Mouse (Mus musculus) left cerebral cortex, adult 11 months (tissue): ENCODE data around the gene Trpc4ap.
"Not testable (repeated sequence)": the region's sequence is repeated elsewhere in the genome, so short reads cannot be mapped to it uniquely, and the experiment has no call there.

ENCODE experiments used
- DNase-seq: peaks from one replicate; pipeline ENCODE4 v3.0.0; 2022; ENCODE audit warnings: low spot score

Gene Trpc4ap

GRCm38 (mm10) chr2:155691723-155692493 lies at the start of gene Trpc4ap:
Trpc4ap (minus strand) TSS chr2:155692384.
- peak; percentile 90 for DNase-seq

DNA sequence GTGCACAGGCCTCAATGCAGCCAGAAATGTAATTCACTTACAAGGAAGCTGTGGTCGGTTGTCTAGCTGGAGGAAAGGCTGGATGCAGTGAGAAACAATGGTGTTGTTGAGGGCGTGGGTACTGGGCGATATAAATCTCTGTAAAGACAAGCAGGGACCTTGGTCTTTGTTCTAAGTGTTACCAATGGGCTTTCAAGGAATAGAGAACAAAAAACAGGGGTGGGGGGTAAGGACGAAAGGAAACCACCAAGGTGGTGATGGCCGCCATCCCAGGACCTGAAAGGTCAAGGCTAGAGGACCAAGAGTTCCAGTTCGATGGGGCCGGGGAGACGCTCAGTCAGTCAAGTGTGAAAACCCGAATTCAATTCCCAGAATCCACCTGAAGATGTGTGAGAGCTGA lies 45.6 kb upstream of the Trpc4ap start:
- no peak for DNase-seq

DNA sequence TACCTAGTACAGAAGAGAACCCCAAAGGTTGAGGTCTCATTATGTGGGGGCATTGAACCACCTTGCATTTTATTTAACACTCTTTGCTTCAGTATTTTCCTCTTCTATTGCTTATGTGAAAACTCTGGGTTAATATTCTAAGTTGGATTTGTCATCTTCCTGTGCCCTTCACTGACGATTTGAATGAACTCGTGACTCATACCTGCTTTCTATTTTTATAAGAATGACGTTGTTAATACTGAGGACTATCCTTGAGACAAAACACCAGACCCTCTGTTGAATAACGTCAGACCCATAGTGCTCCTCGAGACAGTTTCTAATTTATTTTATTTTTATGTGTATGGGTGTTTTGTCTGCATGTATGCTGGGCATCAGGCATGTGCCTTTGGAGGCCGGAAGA lies 44.8 kb upstream of the Trpc4ap start:
- DNase-seq = no peak

- not testable (repeated sequence) for DNase-seq
These were observed 43.6 kb upstream of the Trpc4ap start, which contains the start of gene Gm17581 for GRCm38 (mm10) chr2:155735766-155736165. Gm17581 (minus strand) TSS chr2:155735866.

DNA sequence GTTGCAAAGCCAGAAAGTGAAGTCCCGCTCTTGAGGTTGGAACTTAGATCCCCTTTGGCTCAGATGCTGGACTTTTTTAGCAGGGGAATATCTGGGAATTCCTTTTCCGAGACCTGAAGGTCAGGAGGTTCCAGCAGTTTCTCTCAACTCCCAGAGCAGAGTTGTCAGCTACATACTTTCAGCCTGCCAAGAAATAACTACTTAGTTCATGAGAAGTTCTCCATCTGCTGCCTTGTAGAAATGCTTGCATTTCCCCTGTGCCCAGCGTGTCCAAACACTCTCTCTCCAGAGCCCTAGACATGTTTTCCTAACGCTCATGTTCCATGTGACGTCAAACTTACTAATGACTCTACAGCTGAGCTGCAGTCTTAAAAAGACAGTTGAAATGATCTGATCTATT lies 42.9 kb upstream of the Trpc4ap start:
- no peak for DNase-seq

DNA sequence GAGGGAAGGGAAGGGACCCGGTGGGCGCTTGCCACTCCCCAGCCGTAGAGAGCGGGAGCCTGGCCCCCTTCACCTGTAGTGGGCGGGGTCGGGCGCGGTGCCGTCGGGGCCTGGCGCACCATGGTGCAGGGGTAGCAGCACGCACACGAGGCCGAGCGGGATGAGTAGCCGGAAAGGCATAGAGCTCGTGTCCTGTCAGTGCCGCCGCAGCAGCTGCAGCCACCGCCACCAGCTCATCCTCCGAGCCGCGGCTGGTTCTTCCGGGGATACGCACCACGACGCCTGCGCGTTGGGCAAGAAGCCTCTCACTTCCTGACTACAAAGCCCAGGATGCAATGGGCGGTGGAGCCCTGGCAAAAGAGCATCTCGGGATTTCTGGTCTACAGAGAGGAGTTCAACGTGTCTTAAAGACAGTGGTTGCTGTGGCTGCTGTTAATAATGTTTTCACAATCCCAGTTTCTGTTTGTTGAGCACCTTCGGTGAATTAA lies 37.0 kb upstream of the Trpc4ap start, which contains the start of gene Edem2:
Edem2 (minus strand) TSS at position 318 of the 488 bp plus-strand sequence.
- peak; percentile 78 for DNase-seq

GRCm38 (mm10) chr2:155728742-155729141 lies 36.6 kb upstream of the Trpc4ap start:
- DNase-seq = no peak

DNA sequence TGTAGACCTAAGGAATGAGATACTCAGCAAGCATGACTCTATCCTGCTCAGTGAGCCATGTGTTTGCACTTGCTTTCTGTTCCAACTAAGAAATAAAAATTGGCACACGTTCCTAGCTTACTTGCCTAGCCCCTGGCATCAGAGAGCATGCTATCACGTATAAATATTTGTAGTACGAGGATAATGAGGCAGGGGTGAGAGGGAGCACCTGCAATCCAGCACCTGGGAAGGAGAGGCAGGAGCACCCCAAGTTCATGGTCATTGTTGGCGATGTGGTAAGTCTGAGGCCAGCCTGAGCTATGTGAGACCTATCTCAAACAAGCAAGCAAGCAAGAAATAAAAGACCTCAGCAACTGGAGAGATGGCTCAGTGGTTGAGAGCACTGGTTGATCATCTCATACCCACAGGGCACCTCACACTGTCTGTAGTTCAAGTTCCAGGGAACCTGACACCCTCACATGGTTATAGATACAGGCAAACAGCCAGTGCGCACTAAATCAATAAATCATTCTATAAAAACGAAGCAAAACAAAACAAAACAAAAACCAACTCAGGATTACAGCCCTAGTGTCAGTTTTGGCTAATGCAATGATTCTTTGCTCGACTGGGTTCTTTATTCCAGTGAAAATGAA lies 35.7 kb upstream of the Trpc4ap start:
- no peak for DNase-seq

- no peak for DNase-seq
These were observed 34.1 kb upstream of the Trpc4ap start for GRCm38 (mm10) chr2:155726302-155726701.

- DNase-seq = no peak
These were observed 32.3 kb upstream of the Trpc4ap start for GRCm38 (mm10) chr2:155724526-155724925.

DNA sequence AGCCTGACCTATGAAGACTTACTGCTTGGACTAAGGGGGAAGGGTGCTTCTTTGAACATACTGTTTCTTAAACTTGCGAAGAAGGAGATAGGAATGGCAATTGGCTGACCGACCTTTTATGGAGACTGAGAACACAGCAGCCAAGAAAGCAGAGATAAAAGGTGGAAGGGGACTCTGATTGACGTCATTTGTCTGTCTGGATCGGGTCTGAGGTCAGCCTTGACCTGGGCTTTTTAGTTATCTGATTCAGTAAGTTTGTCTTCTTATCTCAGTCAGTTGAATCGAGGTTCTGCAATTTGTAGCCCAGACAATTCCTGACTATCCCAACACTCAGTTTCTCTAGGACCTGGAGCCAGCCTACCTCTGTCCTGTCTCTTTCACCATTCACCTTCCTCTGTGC lies 31.9 kb upstream of the Trpc4ap start:
- no peak for DNase-seq

DNA sequence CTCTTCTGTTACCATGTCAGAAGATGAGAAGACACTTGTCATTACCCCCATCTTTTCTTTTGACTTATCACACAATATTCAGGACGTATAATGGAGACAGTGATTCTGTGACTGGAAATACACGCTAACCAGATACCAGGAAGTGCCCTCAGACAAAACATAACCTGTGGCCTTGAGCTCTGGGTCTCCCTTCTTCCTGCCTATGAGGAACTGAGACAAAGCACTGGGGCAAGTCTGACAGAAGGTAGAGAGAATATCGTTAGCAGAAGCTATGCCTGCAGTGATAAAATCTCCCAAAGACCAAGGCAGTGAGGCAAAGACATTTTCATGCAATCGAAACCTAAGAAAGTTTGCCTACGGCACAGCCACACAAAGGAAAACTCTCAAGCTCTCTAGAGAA lies 28.4 kb upstream of the Trpc4ap start:
- no peak for DNase-seq

GRCm38 (mm10) chr2:155717082-155717990 lies 25.2 kb upstream of the Trpc4ap start:
- DNase-seq = no peak

DNA sequence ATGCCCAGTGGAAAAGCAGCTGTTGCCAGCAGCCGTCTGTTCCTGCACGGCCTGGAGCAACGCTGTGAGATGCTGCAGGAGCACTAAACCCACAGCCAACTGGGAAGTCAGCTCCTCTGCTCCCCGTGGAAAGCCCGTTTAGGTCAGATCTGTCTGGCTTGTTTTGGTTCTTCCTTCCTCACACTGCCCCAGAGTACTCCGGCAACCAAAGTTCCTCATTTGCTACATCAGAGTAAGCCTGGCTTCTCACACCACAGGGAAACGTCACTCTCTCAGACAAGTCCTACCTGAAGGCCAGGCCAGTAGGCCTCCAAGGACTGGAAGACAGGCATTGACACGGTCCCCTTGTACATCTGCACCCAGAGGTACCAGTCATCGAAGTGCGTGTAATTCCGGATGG lies 18.4 kb upstream of the Trpc4ap start:
- no peak for DNase-seq

- DNase-seq = peak; percentile 34
These were observed 15.1 kb upstream of the Trpc4ap start for GRCm38 (mm10) chr2:155707251-155707650.

DNA sequence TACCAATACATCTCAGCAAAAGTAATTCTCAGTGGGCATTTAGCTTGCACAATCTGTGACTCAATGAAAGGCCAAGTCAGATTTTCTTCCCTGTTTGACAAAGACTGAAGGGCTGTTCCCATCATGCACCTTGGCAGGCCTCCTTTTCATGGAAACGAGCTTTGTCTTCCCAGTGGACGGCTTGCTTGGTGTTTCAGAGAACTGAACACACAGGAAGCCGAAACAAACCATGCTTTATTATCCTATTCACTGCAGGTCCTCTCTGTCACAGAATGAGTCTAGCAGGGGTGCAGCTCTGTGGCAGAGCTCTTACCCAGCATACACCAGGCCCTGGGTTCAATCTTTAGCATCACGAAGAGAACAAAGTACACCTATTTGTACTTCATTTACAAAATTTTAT lies 11.4 kb upstream of the Trpc4ap start:
- no peak for DNase-seq

GRCm38 (mm10) chr2:155701399-155701919 lies 9.3 kb upstream of the Trpc4ap start:
- DNase-seq = no peak

DNA sequence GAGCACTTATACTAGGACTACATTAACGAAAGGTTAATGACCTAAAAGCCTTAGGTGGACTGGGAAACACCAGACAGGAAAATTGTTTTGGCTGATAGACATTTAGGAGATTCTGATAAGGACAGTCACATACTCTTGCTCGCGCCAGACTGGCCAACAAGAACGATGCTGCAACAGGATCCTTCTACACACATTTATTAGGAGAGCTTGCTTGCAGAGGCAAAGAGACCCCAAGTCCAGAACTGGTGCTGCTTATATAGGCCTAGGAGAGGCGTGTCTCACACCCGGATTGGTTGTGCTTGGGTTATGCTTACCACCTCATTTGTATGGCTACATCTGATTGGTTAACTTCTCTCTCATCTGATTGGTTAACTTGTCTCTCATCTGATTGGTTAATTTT lies 6.3 kb upstream of the Trpc4ap start:
- DNase-seq = not testable (repeated sequence)

DNA sequence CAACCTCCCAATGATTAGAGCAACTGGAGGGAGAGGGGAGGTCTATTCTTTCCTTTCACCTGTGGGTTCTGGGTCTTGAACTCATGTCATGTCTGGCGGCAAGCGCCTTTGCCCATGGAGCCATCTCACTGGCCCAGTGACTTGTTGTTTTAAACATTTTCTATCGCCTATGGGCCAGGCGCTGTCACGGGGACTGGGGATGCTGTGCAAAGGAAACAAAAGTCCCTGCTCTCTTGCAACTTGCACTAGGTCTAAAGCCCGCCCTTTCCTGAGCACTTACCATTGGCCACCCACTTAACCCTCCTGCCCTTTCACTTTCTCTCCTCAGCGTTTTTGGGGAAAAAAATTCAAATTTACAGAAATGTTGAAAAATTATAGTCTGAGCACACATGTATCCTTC lies 4.7 kb upstream of the Trpc4ap start:
- no peak for DNase-seq

DNA sequence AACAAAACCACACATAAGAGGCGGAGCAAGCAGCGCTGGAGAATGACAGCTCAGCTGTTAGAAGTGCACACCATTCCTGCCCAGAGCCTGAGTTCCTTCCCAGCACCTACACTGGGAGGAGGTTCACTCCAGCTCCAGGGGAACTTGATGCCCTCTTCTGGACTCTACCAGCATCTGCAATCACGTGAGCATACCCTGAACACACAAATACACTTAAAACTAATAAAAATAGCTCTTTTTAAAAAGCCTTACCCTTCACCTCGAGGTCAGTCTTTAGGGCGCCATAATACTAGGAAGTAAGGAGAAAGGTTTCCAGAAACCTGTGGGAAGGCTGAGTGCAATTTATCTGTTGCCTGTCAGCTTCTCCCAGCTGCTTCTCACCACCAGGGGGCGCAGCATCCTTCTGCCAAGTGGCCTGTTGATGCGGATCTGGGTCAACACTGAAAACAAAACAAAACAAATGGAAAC lies 3.9 kb upstream of the Trpc4ap start:
- DNase-seq = peak; percentile 63

DNA sequence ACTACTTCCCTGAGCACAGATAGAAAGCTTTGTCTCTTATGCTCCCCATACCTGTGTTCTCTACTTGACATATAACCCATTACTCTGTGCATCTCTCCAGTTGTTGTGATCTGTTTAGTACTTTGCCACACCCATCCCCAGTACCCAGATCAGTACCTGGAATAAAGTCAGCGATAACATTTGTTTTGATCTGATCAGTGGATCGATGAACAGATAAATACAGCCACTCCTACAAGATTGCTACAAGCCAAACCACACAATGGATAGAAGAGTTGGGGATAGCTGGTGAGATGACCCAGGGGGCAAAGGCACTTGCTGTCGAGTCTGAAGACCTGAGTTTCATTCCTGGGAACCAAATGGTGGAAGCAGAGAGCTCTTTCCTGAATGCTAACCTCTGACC lies 3.1 kb upstream of the Trpc4ap start:
- no peak for DNase-seq

DNA sequence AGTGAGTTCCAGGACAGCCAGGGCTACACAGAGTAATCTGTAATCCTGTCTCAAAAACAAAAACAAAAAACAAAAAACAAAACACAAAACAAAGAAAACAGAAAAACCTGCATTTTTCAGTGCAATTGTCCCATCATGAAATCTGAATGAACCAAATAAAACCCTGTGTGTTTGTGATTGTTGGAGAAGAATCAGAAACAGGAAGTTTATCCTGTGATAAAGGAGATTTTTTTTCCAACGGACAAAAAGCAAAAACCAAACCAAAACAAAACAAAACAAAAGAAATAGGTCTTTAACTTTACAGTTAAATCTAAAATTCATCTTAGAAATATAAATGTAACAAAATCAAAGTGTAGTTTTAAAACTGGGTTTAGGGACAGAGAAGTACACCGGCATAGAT lies 2.4 kb upstream of the Trpc4ap start:
- DNase-seq = no peak
